Mouse (Mus musculus) cerebellum, adult 2 months (tissue): ENCODE measurements at regions not wholly inside any gene's neighbourhood (a gene's known extent, or its start where the extent isn't known, plus 50 kb on each side); places are given as distances from the start of the nearest gene placed in this dataset.

Source experiments
- DNase-seq, 2 experiments: peaks; one replicate each; pipeline ENCODE4 v3.0.0; 2021
- H3K27ac ChIP-seq: fragments of 200-500 bp; 2 replicates; pipeline ENCODE4 v1.5.1; 2012; ENCODE audit warnings: low read length, control low read depth, inconsistent platforms; ENCODE audit not compliant: insufficient read depth
- H3K27me3 ChIP-seq: fragments of 200-500 bp; 2 replicates; pipeline ENCODE4 v1.6.1; 2012; ENCODE audit warnings: inconsistent platforms, mild to moderate bottlenecking, low read length, moderate library complexity; ENCODE audit not compliant: control insufficient read depth, insufficient read depth
- H3K4me1 ChIP-seq: fragments of 200-500 bp; 2 replicates; pipeline ENCODE4 v1.6.1; 2011; ENCODE audit warnings: low read length; ENCODE audit not compliant: control insufficient read depth, insufficient read depth
- H3K4me3 ChIP-seq: fragments of 200-500 bp; replicated peaks from 2 replicates; pipeline ENCODE3; 2011; ENCODE audit warnings: mild to moderate bottlenecking, low read depth, low read length, control low read depth; ENCODE audit not compliant: insufficient read depth
- CTCF ChIP-seq: fragments of 200-500 bp; IDR thresholded peaks from 2 replicates; pipeline ENCODE4 v1.5.1; 2011; ENCODE audit warnings: low read depth, mild to moderate bottlenecking, control low read depth, low read length, moderate library complexity, borderline replicate concordance; ENCODE audit not compliant: insufficient read depth
- POLR2A ChIP-seq: fragments of 200-500 bp; IDR thresholded peaks from 2 replicates; pipeline ENCODE4 v1.6.1; 2011; ENCODE audit warnings: low read length, control low read depth, borderline replicate concordance; ENCODE audit not compliant: insufficient read depth
- WGBS: fragments of 180-500 bp; shearing (Covaris S2); methylation state at CpG from one replicate; pipeline ENCODE4 v1.1.7; 2018; 5-methylcytosine and 5-hydroxymethylcytosine counted together

- WGBS, result 91% methylated on average over 4 of the region's 4 CpGs
- H3K27ac ChIP-seq, result no peak overlapping the region
- H3K4me1 ChIP-seq, result no peaks in the 10 kb centered on the region
- TF ChIP-seq POLR2A (no peak), CTCF (no peak)
- no peaks in the 10 kb centered on the region for H3K27me3 ChIP-seq
- DNase-seq, result no peak
- H3K4me3 ChIP-seq, result no peak overlapping the region
Measured at GRCm38 (mm10) chr6:73621839-73622426, 152.5 kb upstream of the 4931417E11Rik start.

- 68% methylated on average over 3 of the region's 3 CpGs for WGBS
- Histone ChIP-seq H3K27ac (no peak overlapping the region), H3K4me3 (no peak overlapping the region), H3K4me1 (no peaks in the 10 kb centered on the region), H3K27me3 (no peaks in the 10 kb centered on the region)
- TF ChIP-seq POLR2A (no peak), CTCF (no peak)
- no peak for DNase-seq
Measured at GRCm38 (mm10) chr6:73612266-73612665, 142.8 kb upstream of the 4931417E11Rik start.

GRCm38 (mm10) chr6:73611839-73612238, 142.4 kb upstream of the 4931417E11Rik start:
- H3K27ac ChIP-seq, result no peak overlapping the region
- TF ChIP-seq POLR2A, result no peak
- no peak for TF ChIP-seq CTCF
- no peak for DNase-seq
- 81% methylated on average over 6 of the region's 6 CpGs for WGBS
- H3K4me3 ChIP-seq, result no peak overlapping the region
- H3K4me1 ChIP-seq, result no peaks in the 10 kb centered on the region
- H3K27me3 ChIP-seq, result no peaks in the 10 kb centered on the region

- Histone ChIP-seq H3K27me3 (no peaks in the 10 kb centered on the region), H3K27ac (no peak overlapping the region), H3K4me3 (no peak overlapping the region), H3K4me1 (no peaks in the 10 kb centered on the region)
- TF ChIP-seq CTCF, result no peak
- TF ChIP-seq POLR2A, result no peak
- no peak for DNase-seq
- WGBS, result 52% methylated on average over 2 of the region's 2 CpGs
Measured at GRCm38 (mm10) chr6:73610048-73610624, 140.7 kb upstream of the 4931417E11Rik start.

GRCm38 (mm10) chr6:73587686-73588085, 118.2 kb upstream of the 4931417E11Rik start:
- H3K4me1 ChIP-seq, result no peaks in the 10 kb centered on the region
- H3K27me3 ChIP-seq, result no peaks in the 10 kb centered on the region
- no peak overlapping the region for H3K27ac ChIP-seq
- 42% methylated on average over 2 of the region's 2 CpGs for whole genome bisulfite sequencing
- TF ChIP-seq POLR2A (no peak), CTCF (no peak)
- peak in 1 of 2 experiments; percentile 4 for DNase-seq
- H3K4me3 ChIP-seq, result no peak overlapping the region

GRCm38 (mm10) chr6:73576708-73577107, 107.2 kb upstream of the 4931417E11Rik start:
- no peak overlapping the region for H3K27ac ChIP-seq
- H3K4me1 ChIP-seq, result no peaks in the 10 kb centered on the region
- no peaks in the 10 kb centered on the region for H3K27me3 ChIP-seq
- TF ChIP-seq CTCF, result no peak
- no peak for TF ChIP-seq POLR2A
- no peak for DNase-seq
- no peak overlapping the region for H3K4me3 ChIP-seq
- WGBS, result 79% methylated on average over 2 of the region's 2 CpGs

- TF ChIP-seq POLR2A (no peak), CTCF (no peak)
- no peaks in the 10 kb centered on the region for H3K27me3 ChIP-seq
- 93% methylated on average over 2 of the region's 2 CpGs for WGBS
Measured at GRCm38 (mm10) chr6:73560000-73560399, 90.5 kb upstream of the 4931417E11Rik start.

GRCm38 (mm10) chr6:73530559-73530958, 61.1 kb upstream of the 4931417E11Rik start:
- Histone ChIP-seq H3K4me3 (no peak overlapping the region), H3K27ac (no peak overlapping the region), H3K4me1 (no peaks in the 10 kb centered on the region), H3K27me3 (no peaks in the 10 kb centered on the region)
- no peak for TF ChIP-seq CTCF
- no peak for TF ChIP-seq POLR2A
- no peak for DNase-seq
- WGBS, result 95% methylated on average over 1 of the region's 1 CpGs

More at GRCm38 (mm10) chr6:73560000-73560399, 90.5 kb upstream of the 4931417E11Rik start:
- no peaks in the 10 kb centered on the region for H3K4me1 ChIP-seq
- DNase-seq, result no peak
- H3K27ac ChIP-seq, result no peak overlapping the region
- H3K4me3 ChIP-seq, result no peak overlapping the region
